Mouse (Mus musculus) olfactory bulb, adult 2 months (tissue): ENCODE measurements at regions not wholly inside any gene's neighbourhood (a gene's known extent, or its start where the extent isn't known, plus 50 kb on each side); places are given as distances from the start of the nearest gene placed in this dataset.

Experiments
- CTCF ChIP-seq: fragments of 200-500 bp; IDR thresholded peaks from 2 replicates; pipeline ENCODE4 v1.5.1; 2012; ENCODE audit warnings: low read depth, mild to moderate bottlenecking, low read length, moderate library complexity; ENCODE audit not compliant: insufficient read depth
- POLR2A ChIP-seq: fragments of 200-500 bp; IDR thresholded peaks from 2 replicates; pipeline ENCODE4 v1.6.1; 2012; ENCODE audit warnings: mild to moderate bottlenecking, low read depth, low read length, moderate library complexity; ENCODE audit not compliant: insufficient read depth

GRCm38 (mm10) chr6:143554946-143555345 is 387.9 kb downstream of the Etnk1 start:
- TF ChIP-seq CTCF (no peak), POLR2A (no peak)
